Mouse (Mus musculus) C2C12 (cell line): ENCODE measurements around the gene Gcnt1. TPM values are rescaled to one million over a fixed set of nuclear protein-coding genes. Genes with fewer than 3 reads are reported as not detected.

ENCODE experiments used
- H3K27me3 ChIP-seq: one replicate; pipeline ENCODE4 v1.6.1; 2011; ENCODE audit not compliant: control insufficient read depth, insufficient read depth, insufficient read length
- H3K36me3 ChIP-seq: one replicate; pipeline ENCODE4 v1.6.1; 2011; ENCODE audit not compliant: control insufficient read depth, insufficient read depth
- H3K4me3 ChIP-seq: one replicate; pipeline ENCODE4 v1.5.1; 2011; ENCODE audit warnings: mild to moderate bottlenecking, control low read depth; ENCODE audit not compliant: poor library complexity, insufficient read depth, severe bottlenecking
- H3K79me2 ChIP-seq: one replicate; pipeline ENCODE4 v1.6.1; 2011; ENCODE audit not compliant: control insufficient read depth, insufficient read depth
- H3K79me3 ChIP-seq: one replicate; pipeline ENCODE4 v1.6.1; 2011; ENCODE audit warnings: low read depth, control low read depth
- H3ac ChIP-seq: one replicate; pipeline ENCODE3; 2011; ENCODE audit warnings: low read depth; ENCODE audit not compliant: control insufficient read depth, insufficient read length
- CEBPB ChIP-seq: IDR thresholded peaks from one replicate; pipeline ENCODE4 v1.6.1; 2011; ENCODE audit warnings: low read depth, mild to moderate bottlenecking, control low read depth, moderate library complexity
- CTCF ChIP-seq: IDR thresholded peaks from one replicate; pipeline ENCODE4 v1.5.1; 2011; ENCODE audit not compliant: control insufficient read depth, insufficient read depth, insufficient read length
- FOSL1 ChIP-seq: IDR thresholded peaks from one replicate; pipeline ENCODE4 v1.8.0; 2011; ENCODE audit warnings: mild to moderate bottlenecking, low read length; ENCODE audit not compliant: poor library complexity, insufficient read depth, severe bottlenecking
- MAX ChIP-seq: IDR thresholded peaks from one replicate; pipeline ENCODE4 v1.6.1; 2011; ENCODE audit warnings: mild to moderate bottlenecking, control low read depth
- MYOD1 ChIP-seq: IDR thresholded peaks from one replicate; pipeline ENCODE4 v1.6.1; 2011; ENCODE audit warnings: low read depth; ENCODE audit not compliant: control insufficient read depth, insufficient read length
- MYOG ChIP-seq: IDR thresholded peaks from one replicate; pipeline ENCODE4 v1.6.1; 2011; ENCODE audit not compliant: control insufficient read depth, insufficient read length; ENCODE audit errors: extremely low read depth
- USF1 ChIP-seq: IDR thresholded peaks from one replicate; pipeline ENCODE4 v1.6.1; 2011; ENCODE audit warnings: low read depth, mild to moderate bottlenecking, control low read depth, moderate library complexity
- polyA plus RNA-seq: library from polyadenylated mRNA; unstranded; fragments of >200 nt; fragmentation: generic; extraction: Trizol; gene quantifications from one replicate; pipeline ENCODE4 v1.2.1, GENCODE M21; 2012; ENCODE audit warnings: missing spikeins

The Gcnt1 gene
- polyA plus RNA-seq, 1 experiment: 0.01 TPM

- Histone ChIP-seq H3K27me3 (no peaks in the 10 kb centered on the region), H3K36me3 (no peaks in the 10 kb centered on the region), H3K79me3 (no peaks in the 10 kb centered on the region), H3ac (no peak overlapping the region), H3K4me3 (no peak overlapping the region), H3K79me2 (no peaks in the 10 kb centered on the region)
- TF ChIP-seq MYOD1 (no peak), MYOG (no peak), USF1 (no peak), FOSL1 (no peak), MAX (no peak)
Measured at GRCm38 (mm10) chr19:17311501-17311900, 61.1 kb downstream of the Gcnt1 start.

GRCm38 (mm10) chr19:17311031-17311430, 61.6 kb downstream of the Gcnt1 start:
- no peaks in the 10 kb centered on the region for H3K79me3 ChIP-seq
- H3K4me3 ChIP-seq: no peak overlapping the region

GRCm38 (mm10) chr19:17296081-17296480, 76.6 kb downstream of the Gcnt1 start:
- Histone ChIP-seq H3K36me3 (no peaks in the 10 kb centered on the region), H3K79me2 (no peaks in the 10 kb centered on the region), H3K4me3 (no peak overlapping the region), H3ac (no peak overlapping the region), H3K79me3 (no peaks in the 10 kb centered on the region), H3K27me3 (no peaks in the 10 kb centered on the region)
- TF ChIP-seq MAX: no peak
- TF ChIP-seq CEBPB: no peak
- no peak for TF ChIP-seq MYOD1
- TF ChIP-seq USF1: no peak
- TF ChIP-seq MYOG: no peak
- TF ChIP-seq CTCF: no peak
- TF ChIP-seq FOSL1: no peak

More at GRCm38 (mm10) chr19:17311031-17311430, 61.6 kb downstream of the Gcnt1 start:
- Histone ChIP-seq H3K36me3 (no peaks in the 10 kb centered on the region), H3ac (no peak overlapping the region), H3K27me3 (no peaks in the 10 kb centered on the region), H3K79me2 (no peaks in the 10 kb centered on the region)
- no peak for TF ChIP-seq FOSL1
- TF ChIP-seq MAX: no peak
- TF ChIP-seq CEBPB: no peak
- TF ChIP-seq MYOG: no peak
- TF ChIP-seq MYOD1: no peak
- no peak for TF ChIP-seq USF1
- no peak for TF ChIP-seq CTCF

- H3K79me3 ChIP-seq: no peaks in the 10 kb centered on the region
- H3ac ChIP-seq: no peak overlapping the region
- H3K79me2 ChIP-seq: no peaks in the 10 kb centered on the region
- H3K36me3 ChIP-seq: no peaks in the 10 kb centered on the region
- no peak for TF ChIP-seq MAX
- TF ChIP-seq FOSL1: no peak
- TF ChIP-seq MYOD1: no peak
- no peak for TF ChIP-seq USF1
- no peak for TF ChIP-seq CTCF
- no peak for TF ChIP-seq CEBPB
- no peak for TF ChIP-seq MYOG
- H3K27me3 ChIP-seq: no peaks in the 10 kb centered on the region
- no peak overlapping the region for H3K4me3 ChIP-seq
Measured at GRCm38 (mm10) chr19:17295211-17295766, 77.4 kb downstream of the Gcnt1 start.

GRCm38 (mm10) chr19:17294136-17294535, 78.5 kb downstream of the Gcnt1 start:
- H3ac ChIP-seq: no peak overlapping the region
- no peaks in the 10 kb centered on the region for H3K36me3 ChIP-seq
- no peak overlapping the region for H3K4me3 ChIP-seq
- H3K79me2 ChIP-seq: no peaks in the 10 kb centered on the region
- no peak for TF ChIP-seq USF1
- TF ChIP-seq FOSL1: no peak
- TF ChIP-seq MAX: no peak
- no peak for TF ChIP-seq CEBPB
- TF ChIP-seq MYOD1: no peak
- TF ChIP-seq MYOG: no peak
- no peak for TF ChIP-seq CTCF
- H3K79me3 ChIP-seq: no peaks in the 10 kb centered on the region
- no peaks in the 10 kb centered on the region for H3K27me3 ChIP-seq

GRCm38 (mm10) chr19:17289526-17289925, 83.1 kb downstream of the Gcnt1 start:
- Histone ChIP-seq H3K36me3 (no peaks in the 10 kb centered on the region), H3ac (no peak overlapping the region), H3K27me3 (no peaks in the 10 kb centered on the region), H3K79me2 (no peaks in the 10 kb centered on the region), H3K4me3 (no peak overlapping the region), H3K79me3 (no peaks in the 10 kb centered on the region)
- TF ChIP-seq MAX (no peak), FOSL1 (no peak), USF1 (no peak), CEBPB (no peak), CTCF (no peak), MYOD1 (no peak), MYOG (no peak)
